Comparison of ENCODE assay signal across 8 mouse cellular contexts in the genomic region with DNA sequence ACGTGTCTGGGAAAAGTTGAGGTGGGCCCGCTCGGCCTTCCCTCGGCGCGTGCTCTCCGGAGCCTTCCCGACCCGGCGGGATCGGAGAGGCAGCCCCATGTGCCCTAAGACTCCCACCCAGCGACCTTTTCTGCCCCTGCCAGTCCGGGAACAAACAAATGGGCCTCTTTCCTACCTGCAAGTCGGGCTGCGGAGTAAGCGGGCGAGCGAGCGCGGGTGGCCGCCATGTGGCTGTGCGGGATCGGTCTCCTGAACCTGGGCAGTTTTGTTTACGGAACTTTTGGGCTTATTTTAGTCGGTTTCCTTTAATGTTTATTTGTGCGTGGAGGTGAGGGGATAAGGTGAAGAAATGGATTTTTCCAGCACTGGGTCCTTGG. TPM values are rescaled to one million over a fixed set of nuclear protein-coding genes. Genes with fewer than 3 reads are reported as not detected.
A peak's percentile ranks its signal among the peaks of the same experiment; 100 is the strongest.
DNase-seq lines count a peak whose midpoint lies in the region; ATAC-seq and TF ChIP-seq lines count a peak whose summit lies in the region.

No protein-coding gene starts in this region.

- no peaks in the 10 kb centered on the region for H3K36me3 ChIP-seq in heart, embryonic 10.5 days
- H3K36me3 ChIP-seq in CH12.LX (replicated peaks in 1 of 2; ENCODE audit: control insufficient read depth in 1 of 2, insufficient read depth in 1 of 2, low read length in 1 of 2): peaks cover 0 to 12% of the 10 kb centered on the region in 2 experiments
- H3K36me3 ChIP-seq in forebrain, embryonic 12.5 days (replicated peaks): no peaks in the 10 kb centered on the region
- no peaks in the 10 kb centered on the region for H3K36me3 ChIP-seq in liver, embryonic 14.5 days (replicated peaks; ENCODE audit: control insufficient read depth, insufficient read depth, low read depth)

- H3K4me3 ChIP-seq in heart, embryonic 10.5 days: peak overlapping the region; percentile 98
- H3K4me3 ChIP-seq in CH12.LX (replicated peaks in 1 of 3; ENCODE audit: low read depth in 2 of 3, low read length in 2 of 3, poor library complexity in 1 of 3): peak overlapping the region; percentile 86 to 99 (median 96)
- peak overlapping the region; percentile 100 for H3K4me3 ChIP-seq in forebrain, embryonic 12.5 days (replicated peaks)
- peak overlapping the region; percentile 73 to 94 for H3K4me3 ChIP-seq in liver, embryonic 14.5 days (ENCODE audit: insufficient read depth in 1 of 2, low read depth in 2 of 2, low read length in 2 of 2)

- in situ Hi-C loops in CH12.LX (cut with MboI; ENCODE audit: low pct_ligation_motif_present, low pct_unique_long_range_greater_than_20kb, low sequenced_read_pairs): no loop called here

- under 1% methylated on average over 26 of the region's 26 CpGs for WGBS in heart, embryonic 10.5 days
- 0% methylated on average over 26 of the region's 26 CpGs for WGBS in forebrain, embryonic 12.5 days
- under 1% methylated on average over 26 of the region's 26 CpGs for WGBS in liver, embryonic 14.5 days (ENCODE audit: insufficient replicate concordance)

- TF ChIP-seq CTCF in CH12.LX (conservative IDR thresholded peaks at IDR 0.05 in 1 of 2, IDR thresholded peaks at IDR 0.05 in 1 of 2; ENCODE audit: low read depth in 2 of 2, low read length in 2 of 2): no peak
- TF ChIP-seq CTCF in liver, embryonic 14.5 days (IDR thresholded peaks at IDR 0.05; ENCODE audit: low read depth): no peak

- H3K9me3 ChIP-seq in heart, embryonic 10.5 days: no peaks in the 10 kb centered on the region
- no peaks in the 10 kb centered on the region for H3K9me3 ChIP-seq in CH12.LX (replicated peaks; ENCODE audit: low read length)
- H3K9me3 ChIP-seq in forebrain, embryonic 12.5 days: no peaks in the 10 kb centered on the region
- H3K9me3 ChIP-seq in liver, embryonic 14.5 days (ENCODE audit: control insufficient read depth, low read length): no peaks in the 10 kb centered on the region

- peak overlapping the region; percentile 92 for H3K9ac ChIP-seq in CH12.LX (ENCODE audit: insufficient read depth, low read depth)
- peak overlapping the region; percentile 94 for H3K9ac ChIP-seq in forebrain, embryonic 12.5 days
- peak overlapping the region; percentile 98 for H3K9ac ChIP-seq in liver, embryonic 14.5 days (replicated peaks)

- TF ChIP-seq EP300 in CH12.LX (IDR thresholded peaks at IDR 0.05; ENCODE audit: low read length): no peak
- no peak for TF ChIP-seq EP300 in liver, embryonic 14.5 days (IDR thresholded peaks at IDR 0.05; ENCODE audit: low read depth)

- TF ChIP-seq RAD21 in CH12.LX (IDR thresholded peaks at IDR 0.05; ENCODE audit: low read depth, low read length): no peak

- no peak for DNase-seq in heart, embryonic 10.5 days (ENCODE audit: low spot score)
- no peak for DNase-seq in heart, adult 11 months
- DNase-seq in CH12.LX (ENCODE audit: extremely low read depth): no peak
- DNase-seq in liver, embryonic 14.5 days (ENCODE audit: low read depth in 3 of 3, low spot score in 3 of 3): no peak
- no peak for DNase-seq in natural killer cell, adult 2 months (ENCODE audit: low spot score in 2 of 2)
- DNase-seq in cerebellum, adult 8-10 months: no peak
- no peak for DNase-seq in cerebellum, postnatal 4 days (ENCODE audit: low spot score in 2 of 2)

- peak overlapping the region; percentile 82 for H3K4me2 ChIP-seq in CH12.LX (ENCODE audit: insufficient read depth, low read depth, poor library complexity, severe bottlenecking)
- peak overlapping the region; percentile 92 for H3K4me2 ChIP-seq in forebrain, embryonic 12.5 days
- peak overlapping the region; percentile 88 for H3K4me2 ChIP-seq in liver, embryonic 14.5 days (ENCODE audit: low read depth)

- dilution Hi-C loops in CH12.LX (cut with MboI; ENCODE audit: extremely low pct_ligation_motif_present, extremely low pct_unique_long_range_greater_than_20kb, low sequenced_read_pairs): no loop called here

- peak overlapping the region; percentile 99 for H3K27ac ChIP-seq in heart, embryonic 10.5 days
- H3K27ac ChIP-seq in CH12.LX (ENCODE audit: insufficient read depth, low read depth): peak overlapping the region; percentile 54
- peak overlapping the region; percentile 93; the same call in 1 of the 2 replicates for H3K27ac ChIP-seq in forebrain, embryonic 12.5 days
- peak overlapping the region; percentile 91 for H3K27ac ChIP-seq in liver, embryonic 14.5 days

- no peak for TF ChIP-seq POLR2A in CH12.LX (IDR thresholded peaks at IDR 0.05; ENCODE audit: low read depth, low read length)

- no peak for ATAC-seq in forebrain, embryonic 12.5 days (ENCODE audit: low FRiP score)
- peak; percentile 0; the same call in 1 of the 2 replicates for ATAC-seq in liver, embryonic 14.5 days (ENCODE audit: insufficient read depth)

- no peaks in the 10 kb centered on the region for H3K27me3 ChIP-seq in heart, embryonic 10.5 days (ENCODE audit: insufficient read depth, poor library complexity, severe bottlenecking)
- H3K27me3 ChIP-seq in CH12.LX (replicated peaks): no peaks in the 10 kb centered on the region
- H3K27me3 ChIP-seq in forebrain, embryonic 12.5 days: no peaks in the 10 kb centered on the region
- H3K27me3 ChIP-seq in liver, embryonic 14.5 days (ENCODE audit: control insufficient read depth, insufficient read depth, low read length): no peaks in the 10 kb centered on the region

- peaks cover 86% of the 10 kb centered on the region for H3K79me2 ChIP-seq in CH12.LX (replicated peaks; ENCODE audit: control insufficient read depth, extremely low read depth, insufficient read depth, poor library complexity, severe bottlenecking)

- peaks cover 20% of the 10 kb centered on the region for H3K4me1 ChIP-seq in heart, embryonic 10.5 days
- peaks cover 2 to 40% of the 10 kb centered on the region in 2 experiments; a peak in 3 of 4 replicates for H3K4me1 ChIP-seq in CH12.LX (ENCODE audit: control insufficient read depth in 1 of 2, insufficient read depth in 2 of 2)
- H3K4me1 ChIP-seq in forebrain, embryonic 12.5 days: peaks cover 25% of the 10 kb centered on the region
- H3K4me1 ChIP-seq in liver, embryonic 14.5 days (replicated peaks; ENCODE audit: control insufficient read depth in 2 of 2, insufficient read depth in 2 of 2, low read length in 1 of 2): peaks cover 26% of the 10 kb centered on the region in 2 experiments

TF ChIP-seq in CH12.LX, 34 proteins besides CTCF, POLR2A, EP300 and RAD21:
- TF ChIP-seq MXI1 (IDR thresholded peaks at IDR 0.05; ENCODE audit: low read depth, low read length): no peak
- no peak for TF ChIP-seq NRF1 (IDR thresholded peaks at IDR 0.05; ENCODE audit: low read depth, low read length)
- no peak for TF ChIP-seq JUN (IDR thresholded peaks at IDR 0.05; ENCODE audit: insufficient read depth, low read depth, low read length)
- no peak for TF ChIP-seq GABPA (IDR thresholded peaks at IDR 0.05; ENCODE audit: insufficient replicate concordance, low read depth, low read length)
- no peak for TF ChIP-seq ZC3H11A (IDR thresholded peaks at IDR 0.05; ENCODE audit: low read depth, low read length)
- no peak for TF ChIP-seq HCFC1 (IDR thresholded peaks at IDR 0.05; ENCODE audit: low read depth, low read length)
- TF ChIP-seq MAZ (IDR thresholded peaks at IDR 0.05; ENCODE audit: low read depth, low read length): no peak
- TF ChIP-seq USF1 (IDR thresholded peaks at IDR 0.05; ENCODE audit: low read depth, low read length): no peak
- no peak for TF ChIP-seq CHD1 (IDR thresholded peaks at IDR 0.05; ENCODE audit: low read depth, low read length)
- peak; percentile 11; the same call in 1 of the 2 replicates for TF ChIP-seq POLR2AphosphoS2 (IDR thresholded peaks at IDR 0.05; ENCODE audit: low read depth, low read length)
- TF ChIP-seq KAT2A (IDR thresholded peaks at IDR 0.05; ENCODE audit: insufficient replicate concordance, low read length): no peak
- TF ChIP-seq JUND (conservative IDR thresholded peaks at IDR 0.05; ENCODE audit: low read depth, low read length): no peak
- no peak for TF ChIP-seq ZKSCAN1 (IDR thresholded peaks at IDR 0.05; ENCODE audit: borderline replicate concordance, low read depth, low read length)
- no peak; the same call in 1 of the 2 replicates for TF ChIP-seq NELFE (IDR thresholded peaks at IDR 0.05; ENCODE audit: low read depth, low read length)
- TF ChIP-seq USF2 (conservative IDR thresholded peaks at IDR 0.05; ENCODE audit: low read depth, low read length): no peak
- TF ChIP-seq ETS1 (conservative IDR thresholded peaks at IDR 0.05; ENCODE audit: low read depth, low read length): no peak
- TF ChIP-seq MAFK (IDR thresholded peaks at IDR 0.05; ENCODE audit: insufficient replicate concordance, low read length): no peak
- TF ChIP-seq SIN3A (IDR thresholded peaks at IDR 0.05; ENCODE audit: low read length): 0 out of 2 replicates have a peak, but pooled peaks have one; percentile 43

RNA-seq across cellular contexts. Expression of a gene that starts 7.8 kb away (rescaled TPM):
- 660 and 767 TPM in 2 replicates for polyA plus RNA-seq in heart, embryonic 10.5 days (2016; fragmentation: Nextera tagmentation; extraction: Ambion mirVana)
- total RNA-seq in CH12.LX (2012; rRNA removed) (598 and 821 TPM in 2 replicates), CH12.LX (2014; rRNA removed) (1,196 and 1,374 TPM in 2 replicates)
- 790 and 847 TPM in 2 replicates for polyA plus RNA-seq in CH12.LX (2012; ENCODE audit: insufficient read length, low read depth)
- 624 TPM in 2 replicates for polyA plus RNA-seq in forebrain, embryonic 12.5 days (2016; fragmentation: Nextera tagmentation; extraction: Ambion mirVana)
- polyA plus RNA-seq in liver, embryonic 14.5 days (2012; rRNA removed): 222 and 368 TPM in 2 replicates
- polyA plus RNA-seq in liver, embryonic 14.5 days (2014; fragmentation: Nextera tagmentation; extraction: Ambion mirVana): 457 and 507 TPM in 2 replicates

RNA-seq across cellular contexts. Expression of a gene that starts 29.5 kb away (rescaled TPM):
- polyA plus RNA-seq in heart, embryonic 10.5 days (2016; fragmentation: Nextera tagmentation; extraction: Ambion mirVana): 2.2 and 4.1 TPM in 2 replicates
- total RNA-seq in CH12.LX (2012; rRNA removed) (not detected in 2 replicates), CH12.LX (2014; rRNA removed) (not detected in 2 replicates)
- 0.55 TPM in 1 of 2 replicates, not detected in the other for polyA plus RNA-seq in CH12.LX (2012; ENCODE audit: insufficient read length, low read depth)
- 1.9 and 2.0 TPM in 2 replicates for polyA plus RNA-seq in forebrain, embryonic 12.5 days (2016; fragmentation: Nextera tagmentation; extraction: Ambion mirVana)
- not detected in 2 replicates for polyA plus RNA-seq in liver, embryonic 14.5 days (2012; rRNA removed)
- not detected in 2 replicates for polyA plus RNA-seq in liver, embryonic 14.5 days (2014; fragmentation: Nextera tagmentation; extraction: Ambion mirVana)

RNA-seq across cellular contexts. Expression of a gene that starts 46.1 kb away (rescaled TPM):
- polyA plus RNA-seq in heart, embryonic 10.5 days (2016; fragmentation: Nextera tagmentation; extraction: Ambion mirVana): 4.2 and 6.3 TPM in 2 replicates
- total RNA-seq in CH12.LX (2012; rRNA removed): 13.1 and 16.2 TPM in 2 replicates
- 19.6 and 20.4 TPM in 2 replicates for total RNA-seq in CH12.LX (2014; rRNA removed)
- 15.1 and 16.6 TPM in 2 replicates for polyA plus RNA-seq in CH12.LX (2012; ENCODE audit: insufficient read length, low read depth)
- polyA plus RNA-seq in forebrain, embryonic 12.5 days (2016; fragmentation: Nextera tagmentation; extraction: Ambion mirVana): 13.1 and 16.1 TPM in 2 replicates
- polyA plus RNA-seq in liver, embryonic 14.5 days (2012; rRNA removed): 1.2 and 2.0 TPM in 2 replicates
- 2.9 and 3.5 TPM in 2 replicates for polyA plus RNA-seq in liver, embryonic 14.5 days (2014; fragmentation: Nextera tagmentation; extraction: Ambion mirVana)
